ENCODE assay signal across 19 mouse cellular contexts in the genomic region with DNA sequence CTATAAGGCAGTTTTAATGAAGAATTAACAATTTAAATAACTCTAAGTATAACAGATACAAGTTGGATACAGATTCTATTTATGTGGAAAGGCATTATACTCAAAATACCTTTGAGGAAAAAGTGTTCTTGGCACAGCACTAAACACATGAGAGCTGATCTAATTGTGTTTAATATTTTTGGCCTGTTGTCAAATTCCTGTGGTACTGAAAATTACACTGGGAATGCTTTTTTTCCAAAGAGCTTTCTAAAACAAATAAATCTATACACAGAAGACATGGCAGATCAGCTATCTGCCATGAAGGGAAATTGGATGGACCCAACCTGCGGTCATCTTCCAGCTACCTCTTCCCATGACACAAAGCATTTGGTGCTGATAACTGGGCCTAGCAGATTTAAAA.
"Had no signal": no experiment of that assay in that cellular context is flagged by ENCODE, and none has a peak within 500 bp of the region (broad histone marks: within the 10 kb centered on the region; RNA-seq: fewer than 3 reads in every experiment).

No protein-coding gene starts in this region.

- H3K36me3 ChIP-seq: liver, embryonic 13.5 days; midbrain, embryonic 12.5 days; neural tube, embryonic 13.5 days; stomach, embryonic 15.5 days had no signal

- H3K9ac ChIP-seq: liver, embryonic 13.5 days; liver, postnatal 0 days; midbrain, embryonic 12.5 days; neural tube, embryonic 13.5 days; stomach, embryonic 15.5 days had no signal

- H3K27ac ChIP-seq: layer of hippocampus, adult 2 months; liver, embryonic 13.5 days; macrophage; midbrain, embryonic 12.5 days; neural tube, embryonic 13.5 days; stomach, embryonic 15.5 days had no signal

- ATAC-seq: intestine, embryonic 16.5 days; liver, postnatal 0 days; midbrain, embryonic 16.5 days had no signal

- H3K4me1 ChIP-seq: liver, embryonic 13.5 days; megakaryocyte, embryonic 14.5 days; midbrain, embryonic 12.5 days; neural tube, embryonic 13.5 days; stomach, embryonic 15.5 days had no signal

- H3K9me3 ChIP-seq: liver, embryonic 13.5 days; megakaryocyte, embryonic 14.5 days; midbrain, embryonic 12.5 days; neural tube, embryonic 13.5 days; stomach, embryonic 15.5 days had no signal

- H3K27me3 ChIP-seq: liver, embryonic 13.5 days; megakaryocyte, embryonic 14.5 days; midbrain, embryonic 12.5 days; neural tube, embryonic 13.5 days; stomach, embryonic 15.5 days had no signal

- H3K4me2 ChIP-seq: liver, embryonic 13.5 days; midbrain, embryonic 12.5 days; neural tube, embryonic 13.5 days; stomach, embryonic 15.5 days had no signal

- DNase-seq: kidney, adult 9 months; kidney, postnatal 10 days; kidney, postnatal 4 days; liver; liver, embryonic 13.5 days; liver, postnatal 0 days; lung, postnatal 10 days; retina, postnatal 1 day; right cerebral cortex, postnatal 4 days; spleen, adult 18-20 months; thymus, postnatal 14 days had no signal

- H3K4me3 ChIP-seq: layer of hippocampus, adult 2 months; liver, embryonic 13.5 days; megakaryocyte, embryonic 14.5 days; midbrain, embryonic 12.5 days; neural tube, embryonic 13.5 days; stomach, embryonic 15.5 days had no signal
